Mouse (Mus musculus) ovary, postnatal 14 days (tissue): Measurements from ENCODE around the gene Trp53rkb.
"Not testable (repeated sequence)": the region's sequence is repeated elsewhere in the genome, so short reads cannot be mapped to it uniquely, and the experiment has no call there.

Experiments used
- DNase-seq: peaks from one replicate; pipeline ENCODE4 v3.0.0; 2022; ENCODE audit warnings: low spot score

Trp53rkb gene

GRCm38 (mm10) chr2:166792355-166792754, at the start of gene Trp53rkb:
TSS of gene Trp53rkb (plus strand) at chr2:166792531.
- DNase-seq, result no peak

DNA sequence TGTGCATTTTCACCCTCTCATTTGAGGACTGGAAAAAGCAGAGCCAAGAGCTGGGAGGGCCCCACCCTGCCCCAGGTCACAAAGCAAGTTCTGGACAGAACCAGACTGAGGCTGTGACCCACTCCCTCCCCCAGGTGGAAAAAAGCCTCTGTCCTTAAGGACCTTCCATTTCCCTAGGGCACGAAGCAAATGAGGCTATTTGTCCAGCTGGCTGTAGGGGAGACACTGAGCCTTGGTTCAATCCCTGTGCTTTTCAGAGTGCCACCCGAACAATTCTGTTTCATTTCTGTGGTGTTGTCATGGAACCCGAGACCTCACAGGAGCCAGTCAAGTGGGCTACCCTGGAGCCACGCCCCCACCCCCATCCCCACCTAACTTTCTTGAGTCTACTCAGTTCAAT, 48.8 kb upstream of the Trp53rkb start:
- no peak for DNase-seq

GRCm38 (mm10) chr2:166744433-166744832, 47.9 kb upstream of the Trp53rkb start:
- no peak for DNase-seq

DNA sequence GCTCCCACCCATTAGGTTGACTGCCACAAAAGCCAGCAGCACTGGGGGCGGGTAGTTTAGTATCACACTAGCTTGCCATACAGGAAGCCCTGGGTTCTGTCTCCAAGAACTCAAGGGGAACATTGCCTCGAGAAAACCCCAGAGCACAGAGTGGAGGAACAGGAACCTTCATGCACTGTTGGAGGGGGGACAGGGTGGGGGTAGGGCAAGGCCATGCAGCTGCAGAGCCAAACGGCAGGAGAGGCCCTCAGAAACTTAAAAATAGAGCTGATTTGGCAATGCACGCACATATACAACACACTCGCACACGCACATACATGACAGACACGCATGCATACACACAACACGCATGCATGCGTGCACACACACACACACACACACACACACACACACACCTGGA, 46.5 kb upstream of the Trp53rkb start:
- no peak for DNase-seq

DNA sequence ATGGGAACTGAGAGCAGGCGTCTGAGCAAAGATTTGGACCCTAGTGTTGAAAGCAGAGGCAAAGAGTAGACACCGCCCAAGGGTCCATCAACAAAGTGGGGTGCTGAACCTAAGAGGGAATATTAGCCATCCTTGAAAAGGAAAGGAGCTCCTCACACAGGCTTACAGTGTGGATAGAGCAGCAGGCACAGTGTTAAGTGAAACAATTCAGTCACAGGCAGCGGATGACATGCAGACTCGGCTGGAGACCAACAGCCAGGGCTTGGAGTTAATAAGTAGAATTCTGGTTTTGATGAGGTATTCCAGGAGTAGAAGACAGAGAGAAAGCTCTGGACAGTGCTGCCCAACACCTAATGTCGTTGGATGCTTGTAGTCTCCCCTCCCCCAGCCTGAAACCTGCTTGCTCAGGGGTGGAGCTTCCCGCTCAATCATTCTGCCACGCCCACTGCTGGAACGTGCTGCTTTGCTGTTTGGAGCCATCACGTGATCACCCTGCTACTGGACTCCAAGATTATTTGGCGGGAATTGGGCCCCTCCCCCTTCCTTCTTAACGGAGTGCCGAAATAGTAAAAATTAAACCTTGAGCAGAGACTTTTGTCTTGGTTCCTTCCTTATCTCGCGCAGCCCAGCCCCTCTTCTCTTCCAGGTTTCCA, 45.9 kb upstream of the Trp53rkb start:
- DNase-seq, result not testable (repeated sequence)

GRCm38 (mm10) chr2:166750620-166751191, 41.6 kb upstream of the Trp53rkb start:
- no peak for DNase-seq

- DNase-seq, result no peak
Observed at GRCm38 (mm10) chr2:166754194-166754593, 38.1 kb upstream of the Trp53rkb start.

DNA sequence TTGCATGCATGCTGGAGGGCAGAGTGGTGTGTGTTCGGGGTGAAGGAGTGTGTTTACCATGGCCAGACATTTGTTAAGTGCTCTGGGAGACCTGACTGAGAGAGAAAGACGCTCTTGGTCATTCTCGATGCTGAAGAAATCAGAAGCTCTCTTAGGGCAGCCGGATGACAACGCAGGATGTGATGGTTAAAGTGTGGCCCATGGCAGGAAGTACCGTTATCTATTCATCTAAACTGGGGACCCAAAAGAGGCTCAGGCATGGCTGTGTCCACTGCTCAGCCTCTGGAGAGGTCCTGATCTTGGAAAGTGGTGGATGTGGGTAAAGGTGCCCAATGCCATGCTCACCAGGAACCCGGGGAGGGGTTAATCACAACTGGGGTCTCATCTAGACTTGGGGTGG, 37.6 kb upstream of the Trp53rkb start:
- DNase-seq, result no peak

- no peak for DNase-seq
Observed at GRCm38 (mm10) chr2:166757969-166758368, 34.4 kb upstream of the Trp53rkb start.

DNA sequence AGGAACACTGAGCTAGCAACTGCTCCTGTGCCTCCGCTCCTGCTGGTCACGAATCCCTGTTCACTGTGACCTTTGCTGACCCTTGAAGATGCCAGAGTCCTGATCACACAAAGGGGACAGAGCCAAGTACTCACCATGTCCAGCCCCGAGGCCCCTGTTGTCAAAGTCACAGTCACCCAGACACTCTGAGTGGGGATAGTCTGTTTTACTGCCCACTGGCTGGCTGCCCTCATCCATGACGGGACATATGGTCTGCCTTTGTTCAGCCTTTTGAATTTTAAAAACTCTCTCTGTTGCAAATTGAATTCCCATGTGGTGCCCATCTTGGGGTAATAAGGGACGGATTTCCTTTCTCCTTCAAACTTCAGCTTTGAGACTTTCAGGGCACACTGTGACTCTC, 28.3 kb upstream of the Trp53rkb start:
- DNase-seq, result no peak

- no peak for DNase-seq
Observed at GRCm38 (mm10) chr2:166767591-166767990, 24.7 kb upstream of the Trp53rkb start.

DNA sequence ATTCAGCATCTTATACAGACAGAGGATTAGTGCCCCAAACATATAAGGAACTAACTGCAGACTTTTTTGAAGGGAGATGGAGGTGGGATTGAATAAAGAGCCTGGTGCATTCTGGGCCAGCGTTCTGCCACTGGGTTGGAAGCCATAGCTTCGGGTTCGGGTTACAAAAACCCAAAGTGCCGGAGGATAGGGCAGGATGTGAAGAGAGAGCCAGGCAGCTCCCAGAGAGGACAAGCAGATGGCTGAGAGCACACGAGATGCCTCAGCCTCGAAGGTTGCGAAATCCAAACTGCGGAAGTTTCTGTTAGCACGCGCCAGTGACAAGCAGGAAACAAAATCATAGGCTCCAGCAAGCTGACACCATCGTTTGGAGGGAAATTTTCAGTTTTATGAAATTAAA, 20.9 kb upstream of the Trp53rkb start:
- DNase-seq, result no peak

GRCm38 (mm10) chr2:166773587-166773986, 18.7 kb upstream of the Trp53rkb start:
- DNase-seq, result no peak

GRCm38 (mm10) chr2:166774275-166774674, 18.1 kb upstream of the Trp53rkb start:
- DNase-seq, result no peak

- no peak for DNase-seq
Observed at GRCm38 (mm10) chr2:166775357-166775893, 16.9 kb upstream of the Trp53rkb start.

DNA sequence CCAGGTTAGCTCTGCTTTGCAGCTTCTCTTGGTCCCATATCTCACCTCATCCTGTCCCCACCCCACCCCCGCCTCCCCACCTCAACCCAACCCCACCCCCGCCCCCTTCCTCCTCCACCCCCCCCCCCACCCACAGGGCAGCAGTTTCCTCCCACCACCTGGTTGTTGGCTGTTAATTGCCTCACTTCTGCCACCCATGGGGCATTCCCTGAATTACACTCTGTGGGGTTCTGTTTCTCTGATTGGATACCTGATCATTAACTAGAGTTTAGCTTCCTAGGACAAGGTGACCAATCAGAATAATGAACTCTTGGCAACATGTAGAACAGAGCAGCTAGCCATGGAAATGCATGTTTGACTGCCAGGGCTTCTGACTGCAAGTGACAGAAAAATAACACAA, 16.1 kb upstream of the Trp53rkb start:
- DNase-seq, result no peak

GRCm38 (mm10) chr2:166779956-166780355, 12.4 kb upstream of the Trp53rkb start:
- no peak for DNase-seq

GRCm38 (mm10) chr2:166780980-166781578, 11.3 kb upstream of the Trp53rkb start:
- peak; percentile 80 for DNase-seq

DNA sequence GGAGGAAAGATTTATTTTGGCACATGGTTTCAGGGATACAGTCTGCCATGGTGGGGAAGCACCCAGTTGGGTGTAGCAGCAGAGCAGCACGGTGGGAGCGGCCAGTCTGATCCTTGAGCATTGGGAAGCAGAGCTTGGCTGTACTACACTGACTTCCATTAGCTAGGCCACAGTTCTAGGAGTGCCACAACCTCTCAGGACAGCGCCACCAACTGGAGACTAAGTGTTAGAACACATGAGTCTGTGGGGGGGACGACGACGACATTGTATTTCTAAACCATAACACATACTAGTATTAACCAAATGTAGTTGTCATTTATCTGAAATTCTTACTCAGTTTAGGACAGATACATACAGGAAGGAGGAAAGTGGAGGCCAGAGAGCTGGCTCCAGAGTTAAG, 8.0 kb upstream of the Trp53rkb start:
- DNase-seq, result no peak

DNA sequence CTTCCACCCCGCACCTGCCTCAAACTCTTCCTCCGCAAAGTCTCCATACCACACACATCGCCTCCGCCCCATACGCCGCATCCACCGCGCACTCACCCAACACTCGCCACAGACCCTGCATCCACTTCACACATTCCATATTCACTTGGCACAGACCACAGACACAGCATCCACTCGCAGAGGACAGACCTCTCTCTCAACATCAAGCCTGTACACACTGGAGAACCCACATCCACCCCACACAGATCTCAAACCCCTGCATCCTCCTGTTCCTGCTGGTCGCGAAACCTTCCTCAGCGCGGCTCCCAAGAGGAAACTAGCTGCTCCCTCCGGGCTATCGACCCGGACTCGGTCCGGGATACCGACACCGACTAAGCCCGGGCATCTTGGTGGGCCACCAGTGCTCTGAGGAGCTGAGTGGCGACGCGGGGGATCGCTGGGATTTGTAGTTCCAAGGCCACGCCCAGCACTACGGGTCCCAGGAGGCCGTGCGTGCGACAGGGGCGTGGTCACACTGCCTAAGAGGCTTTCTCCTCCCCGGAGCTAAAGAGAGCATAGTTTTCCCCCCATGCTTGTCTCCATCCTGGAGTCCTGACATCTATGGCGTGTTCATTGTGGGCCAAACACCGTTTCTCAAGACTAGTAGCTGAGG, 5.9 kb upstream of the Trp53rkb start:
- peak; percentile 76 for DNase-seq

GRCm38 (mm10) chr2:166791738-166792137, 593 bp upstream of the Trp53rkb start:
- no peak for DNase-seq

DNA sequence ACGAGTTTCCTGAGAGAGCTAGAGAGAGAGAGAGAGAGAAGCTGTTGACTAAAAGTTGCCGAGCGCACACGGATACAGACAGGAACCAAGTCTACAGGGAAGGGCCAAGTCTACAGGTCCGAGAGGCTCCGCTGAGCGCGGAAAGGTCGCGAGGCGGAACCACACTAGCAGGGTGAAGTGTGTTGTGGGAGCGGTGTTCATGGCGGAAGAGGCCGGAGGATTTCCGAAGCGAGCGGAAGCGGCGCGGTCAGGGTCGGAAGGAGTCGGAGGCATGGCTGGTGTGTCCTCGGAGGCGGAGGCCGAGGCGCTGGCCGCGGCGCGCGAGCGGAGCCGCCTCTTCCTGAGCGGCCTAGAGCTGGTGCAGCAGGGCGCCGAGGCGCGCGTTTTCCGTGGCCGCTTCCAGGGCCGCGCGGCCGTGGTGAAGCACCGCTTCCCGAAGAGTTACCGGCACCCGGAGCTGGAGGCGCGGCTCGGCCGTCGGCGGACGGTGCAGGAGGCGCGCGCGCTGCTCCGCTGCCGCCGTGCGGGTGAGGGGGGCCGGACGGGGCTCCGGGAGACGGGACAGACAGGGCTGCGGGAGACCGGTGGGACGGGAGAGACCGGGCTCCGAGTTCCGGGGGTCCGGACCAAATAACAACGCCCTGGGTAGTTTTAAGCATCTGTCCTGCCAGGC, 1.3 kb downstream of the Trp53rkb start:
- DNase-seq, result peak; percentile 87
